Mouse (Mus musculus) thymus, adult 2 months (tissue): ENCODE results near the gene Pitpna.

Experiments
- CTCF ChIP-seq: fragments of 200-500 bp; IDR thresholded peaks from 2 replicates; pipeline ENCODE4 v1.5.1; 2012; ENCODE audit warnings: mild to moderate bottlenecking, control low read depth, low read length, moderate library complexity, borderline replicate concordance; ENCODE audit not compliant: control insufficient read depth, poor library complexity, insufficient read depth; ENCODE audit errors: extremely low read depth
- POLR2A ChIP-seq: fragments of 200-500 bp; IDR thresholded peaks from 2 replicates; pipeline ENCODE4 v1.6.1; 2012; ENCODE audit warnings: mild to moderate bottlenecking, low read length, control low read depth, moderate library complexity; ENCODE audit not compliant: control insufficient read depth, poor library complexity, insufficient read depth; ENCODE audit errors: extremely low read depth

DNA sequence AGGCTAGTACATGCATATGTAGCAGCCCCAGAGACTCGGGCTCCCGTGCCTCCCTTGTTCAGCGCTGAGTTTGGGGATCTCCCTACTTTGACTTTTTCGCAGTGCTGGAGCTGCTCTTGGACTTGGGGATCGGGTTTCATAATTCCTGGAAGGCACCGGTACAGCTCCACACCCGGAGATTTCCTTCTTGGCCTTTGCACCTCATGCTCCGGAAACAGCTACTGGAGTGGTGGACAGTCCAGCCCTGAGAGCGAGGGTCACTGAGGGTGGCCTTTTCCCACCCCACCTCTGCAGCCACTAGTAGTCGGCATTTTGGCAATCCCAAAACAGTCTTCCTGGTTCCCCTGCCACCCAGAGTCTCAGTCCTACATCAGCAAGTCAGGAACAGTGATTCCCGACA lies 47.4 kb downstream of the Pitpna start:
- TF ChIP-seq CTCF (no peak), POLR2A (no peak)
